Mouse (Mus musculus) bone marrow macrophage, adult 2 months (primary cell): Measurements from ENCODE around the gene Atp5d. TPM values are rescaled to one million over a fixed set of nuclear protein-coding genes. Genes with fewer than 3 reads are reported as not detected.

Experiments used
- H3K27ac ChIP-seq: 2 replicates; pipeline ENCODE4 v1.5.1; 2012; ENCODE audit warnings: low read depth, low read length; ENCODE audit not compliant: insufficient read depth
- H3K4me1 ChIP-seq: 2 replicates; pipeline ENCODE4 v1.6.1; 2012; ENCODE audit warnings: low read length; ENCODE audit not compliant: control insufficient read depth, insufficient read depth
- H3K4me3 ChIP-seq: 2 replicates; pipeline ENCODE4 v1.5.1; 2012; ENCODE audit warnings: mild to moderate bottlenecking, low read length, moderate library complexity; ENCODE audit not compliant: insufficient read depth
- CTCF ChIP-seq: IDR thresholded peaks from 2 replicates; pipeline ENCODE4 v1.5.1; 2012; ENCODE audit warnings: low read depth, mild to moderate bottlenecking, low read length, moderate library complexity
- POLR2A ChIP-seq: IDR thresholded peaks from 2 replicates; pipeline ENCODE4 v1.6.1; 2012; ENCODE audit warnings: mild to moderate bottlenecking, low read depth, low read length, borderline replicate concordance
- polyA plus RNA-seq: library from polyadenylated mRNA; stranded (reverse); fragments of >200 nt; gene quantifications from 2 replicates; pipeline ENCODE4 v1.2.4, GENCODE M21; 2012; ENCODE audit not compliant: missing spikeins, insufficient read depth, insufficient read length

Atp5d gene
- polyA plus RNA-seq, 1 experiment = 198 TPM

DNA sequence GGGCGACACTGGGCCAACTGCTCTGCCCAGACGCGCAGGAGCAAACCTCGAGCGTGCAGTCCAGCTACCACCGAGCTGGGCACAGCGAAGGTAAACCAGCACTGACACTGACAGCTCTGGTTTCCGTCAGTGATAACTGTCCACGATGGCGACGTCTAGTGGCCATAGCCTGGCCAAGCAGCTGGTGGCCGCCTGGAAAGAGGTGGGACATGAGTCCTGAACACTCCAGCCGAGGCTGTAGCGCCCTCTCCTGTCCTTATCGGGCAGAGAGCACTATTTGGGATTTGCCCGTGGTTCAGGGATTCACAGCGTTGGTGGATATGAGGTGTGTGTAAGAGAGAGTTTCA is 26.5 kb downstream of the Atp5d start:
- Histone ChIP-seq H3K27ac (peak overlapping the region; percentile 67), H3K4me1 (peaks cover 50% of the 10 kb centered on the region), H3K4me3 (peak overlapping the region; percentile 65)
- TF ChIP-seq POLR2A (no peak), CTCF (peak; percentile 97)

DNA sequence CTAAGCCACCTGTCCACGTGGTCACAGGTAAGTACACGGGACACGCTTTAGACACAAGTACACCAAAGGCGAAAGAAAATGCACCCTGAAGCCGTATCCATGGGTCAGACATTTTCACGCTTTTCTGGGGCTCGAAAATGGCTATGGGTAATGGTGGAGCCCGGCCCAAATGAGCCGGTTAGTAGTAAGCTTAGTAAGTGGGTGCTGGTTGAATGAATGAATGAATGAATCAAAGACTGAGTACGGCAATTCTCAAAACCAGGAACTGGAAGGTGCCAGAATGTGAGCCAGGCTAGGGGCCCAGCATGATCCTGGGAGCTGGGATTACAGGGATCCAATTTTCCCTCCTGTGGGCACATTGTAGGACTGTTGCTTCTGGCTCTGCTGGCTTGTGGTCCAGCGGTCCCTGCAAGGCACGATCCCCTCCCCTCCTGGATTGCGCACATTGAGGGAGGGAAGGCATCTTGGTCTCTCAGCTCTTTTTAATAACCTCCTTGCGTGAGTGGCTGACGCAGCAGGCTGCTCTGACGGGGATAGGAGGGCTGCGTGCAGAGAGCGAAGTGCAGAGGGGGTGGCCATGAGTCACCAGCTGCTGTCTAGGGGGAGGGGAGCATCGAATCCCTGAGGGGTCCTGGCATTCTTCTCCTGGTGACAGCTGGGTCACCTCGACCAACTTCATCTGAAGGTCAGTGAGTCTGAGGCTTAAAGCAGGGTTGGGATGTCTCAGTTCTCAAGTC is 27.1 kb downstream of the Atp5d start, which contains the start of gene Cirbp:
Gene Cirbp, plus strand, starts transcription at position 594 of the 737 bp plus-strand sequence.
- TF ChIP-seq POLR2A (no peak), CTCF (no peak)
- H3K4me1 ChIP-seq = peaks cover 45% of the 10 kb centered on the region
- H3K27ac ChIP-seq = peak within 1 kb of the TSS; percentile 71
- peak within 1 kb of the TSS; percentile 65 for H3K4me3 ChIP-seq

DNA sequence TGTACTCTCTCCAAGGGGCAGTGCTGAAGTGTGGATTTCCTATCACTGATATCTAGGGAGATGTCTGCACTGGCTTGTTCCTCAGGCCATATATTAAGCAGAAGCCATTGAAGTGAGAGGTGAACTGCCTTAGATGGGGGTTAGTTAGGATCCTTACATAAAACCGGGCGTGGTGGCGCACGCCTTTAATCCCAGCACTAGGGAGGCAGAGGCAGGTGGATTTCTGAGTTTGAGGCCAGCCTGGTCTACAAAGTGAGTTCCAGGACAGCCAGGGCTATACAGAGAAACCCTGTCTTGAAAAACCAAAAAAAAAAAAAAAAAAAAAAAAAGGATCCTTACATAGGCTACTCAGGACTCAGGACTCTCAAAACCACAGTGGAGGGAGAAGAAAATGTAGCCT is 27.7 kb downstream of the Atp5d start:
- peak overlapping the region; percentile 36 for H3K4me3 ChIP-seq
- peaks cover 42% of the 10 kb centered on the region for H3K4me1 ChIP-seq
- H3K27ac ChIP-seq = peak overlapping the region; percentile 41

DNA sequence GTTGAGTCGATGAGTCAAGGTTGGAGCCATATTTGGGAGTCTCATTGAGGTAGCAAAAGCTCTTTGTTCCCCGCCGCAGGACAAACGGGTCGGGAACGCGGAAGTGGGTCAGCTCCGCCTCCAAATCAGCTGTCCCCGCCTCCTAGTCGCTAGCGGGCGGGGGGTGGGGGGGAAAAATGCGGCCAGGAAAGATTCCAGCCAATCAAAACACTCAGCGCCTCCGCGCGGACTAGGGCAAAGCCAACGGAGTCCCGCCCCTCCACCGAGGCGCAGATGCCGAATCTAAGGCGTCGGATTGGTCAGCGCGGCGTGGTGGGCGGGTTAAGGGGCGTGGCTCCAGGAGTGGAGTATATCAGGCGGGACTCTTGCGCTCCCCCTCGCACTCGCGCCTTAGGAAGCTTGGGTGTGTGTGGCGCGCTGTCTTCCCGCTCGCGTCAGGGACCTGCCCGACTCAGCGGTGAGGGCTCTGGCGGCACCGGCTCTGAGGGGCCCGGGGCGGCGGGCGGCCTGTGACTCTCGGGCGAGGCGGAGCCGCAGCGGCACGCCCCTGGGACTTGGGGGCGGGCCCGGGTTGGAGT is 29.1 kb downstream of the Atp5d start:
- H3K4me3 ChIP-seq = peak overlapping the region; percentile 70
- peaks cover 37% of the 10 kb centered on the region for H3K4me1 ChIP-seq
- TF ChIP-seq CTCF (no peak), POLR2A (peak; percentile 86; the same call in 1 of the 2 replicates)
- peak overlapping the region; percentile 71 for H3K27ac ChIP-seq

DNA sequence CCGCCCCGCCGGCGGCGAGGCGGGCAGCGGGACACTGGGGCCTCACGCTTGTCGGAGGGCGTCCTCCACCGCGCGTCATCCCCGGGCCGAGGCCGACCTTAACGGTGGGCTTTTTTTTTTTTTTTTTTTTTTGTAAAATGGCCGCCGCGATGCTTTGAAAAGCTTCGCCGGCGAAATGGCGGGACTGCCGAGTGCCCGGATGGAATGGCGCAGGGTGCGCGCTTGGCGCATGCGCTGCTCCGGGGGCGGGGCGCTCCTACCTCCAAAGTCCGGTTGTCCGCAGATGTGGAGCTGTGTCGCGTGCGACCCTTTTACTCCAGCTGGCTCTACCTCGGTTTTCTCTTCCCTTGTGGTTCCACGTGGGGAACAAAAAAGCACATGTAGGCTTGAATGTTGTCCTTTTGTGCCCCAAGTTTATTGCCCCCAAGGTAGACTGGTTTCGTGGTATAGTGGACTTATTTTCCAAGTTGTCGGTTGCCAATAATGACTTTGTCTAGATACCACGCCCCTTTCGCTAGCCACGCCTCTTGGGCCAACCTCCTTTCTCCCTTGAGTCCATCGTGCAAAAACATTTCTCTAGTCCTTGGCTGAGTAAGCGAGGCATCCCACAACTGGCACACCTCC is 29.7 kb downstream of the Atp5d start:
- Histone ChIP-seq H3K27ac (peak overlapping the region; percentile 71), H3K4me3 (peak overlapping the region; percentile 70), H3K4me1 (peaks cover 31% of the 10 kb centered on the region)
- TF ChIP-seq CTCF (no peak), POLR2A (no peak)

DNA sequence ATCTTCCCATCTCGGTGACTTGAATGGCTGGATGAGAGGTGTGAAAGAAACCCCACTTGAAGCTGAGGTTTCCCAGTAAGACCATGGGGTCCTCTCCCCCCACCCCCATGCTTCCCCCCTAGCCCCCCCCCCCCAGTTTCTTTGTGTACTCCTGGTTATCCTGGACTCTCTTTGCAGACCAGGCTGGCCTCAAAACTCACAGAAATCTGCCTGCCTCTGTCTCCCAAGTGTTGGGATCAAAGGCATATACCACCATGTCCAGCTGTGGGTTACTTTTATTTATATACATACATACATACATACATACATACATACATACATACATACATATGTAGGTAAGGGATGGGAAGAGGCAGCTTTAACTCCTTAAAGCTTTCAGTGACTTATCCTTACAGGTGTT is 30.6 kb downstream of the Atp5d start:
- H3K4me3 ChIP-seq = peak overlapping the region; percentile 70
- TF ChIP-seq POLR2A = no peak
- TF ChIP-seq CTCF = no peak
- H3K27ac ChIP-seq = 0 out of 2 replicates have a peak overlapping the region, but pooled peaks have one; percentile 50
- H3K4me1 ChIP-seq = peaks cover 28% of the 10 kb centered on the region

DNA sequence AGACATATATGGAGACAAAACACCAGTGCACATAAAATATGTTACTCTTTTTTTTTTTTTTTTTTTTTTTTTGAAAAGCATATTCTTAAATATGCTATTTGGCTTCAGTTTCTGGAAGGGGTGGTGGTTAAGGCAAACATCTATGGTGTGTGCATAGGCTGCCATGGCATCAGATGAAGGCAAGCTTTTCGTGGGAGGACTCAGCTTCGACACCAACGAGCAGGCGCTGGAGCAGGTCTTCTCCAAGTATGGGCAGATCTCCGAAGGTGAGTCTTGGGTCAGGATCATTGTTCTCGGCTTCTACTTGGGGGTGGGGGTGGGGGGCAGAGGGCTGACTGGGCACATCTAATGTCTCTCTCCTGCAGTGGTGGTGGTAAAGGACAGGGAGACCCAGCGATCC is 31.2 kb downstream of the Atp5d start:
- Histone ChIP-seq H3K4me1 (peaks cover 30% of the 10 kb centered on the region), H3K27ac (no peak overlapping the region), H3K4me3 (no peak overlapping the region)
- TF ChIP-seq CTCF = no peak
- no peak for TF ChIP-seq POLR2A

DNA sequence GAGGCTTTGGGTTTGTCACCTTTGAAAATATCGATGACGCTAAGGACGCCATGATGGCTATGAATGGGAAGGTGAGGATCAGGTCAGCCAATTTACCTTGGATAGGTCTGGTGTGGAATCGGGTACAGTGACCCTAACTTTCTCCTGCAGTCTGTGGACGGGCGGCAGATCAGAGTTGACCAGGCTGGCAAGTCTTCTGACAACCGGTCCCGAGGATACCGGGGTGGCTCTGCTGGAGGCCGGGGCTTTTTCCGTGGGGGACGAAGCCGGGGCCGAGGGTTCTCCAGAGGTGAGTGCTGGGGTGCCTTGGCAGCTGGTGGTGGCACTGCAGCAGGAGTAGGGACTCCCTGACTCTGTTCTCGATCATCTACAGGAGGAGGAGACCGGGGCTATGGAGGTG is 31.6 kb downstream of the Atp5d start:
- Histone ChIP-seq H3K4me1 (peaks cover 30% of the 10 kb centered on the region), H3K27ac (no peak overlapping the region), H3K4me3 (no peak overlapping the region)
- TF ChIP-seq POLR2A (no peak), CTCF (no peak)

DNA sequence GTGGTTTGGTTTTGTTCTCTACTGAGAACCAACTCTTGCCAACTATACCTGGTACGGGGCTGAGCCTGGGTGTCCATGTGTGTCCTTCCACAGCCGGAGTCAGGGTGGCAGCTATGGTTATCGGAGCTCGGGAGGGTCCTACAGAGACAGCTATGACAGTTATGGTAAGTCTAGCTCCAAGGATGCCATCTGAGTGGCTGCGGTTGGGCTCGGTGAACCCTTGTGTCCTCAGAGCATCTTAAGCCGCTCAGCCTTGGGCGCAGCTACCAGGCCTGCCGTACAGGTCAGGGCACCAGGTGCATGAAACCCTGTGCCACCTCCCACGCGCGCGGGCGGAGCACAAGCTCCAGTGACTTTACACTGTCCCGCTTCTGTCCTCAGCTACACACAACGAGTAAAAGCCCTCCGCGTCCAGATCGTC is 32.2 kb downstream of the Atp5d start:
- Histone ChIP-seq H3K27ac (no peak overlapping the region), H3K4me3 (no peak overlapping the region), H3K4me1 (peaks cover 27% of the 10 kb centered on the region)
- TF ChIP-seq CTCF (no peak), POLR2A (no peak)

DNA sequence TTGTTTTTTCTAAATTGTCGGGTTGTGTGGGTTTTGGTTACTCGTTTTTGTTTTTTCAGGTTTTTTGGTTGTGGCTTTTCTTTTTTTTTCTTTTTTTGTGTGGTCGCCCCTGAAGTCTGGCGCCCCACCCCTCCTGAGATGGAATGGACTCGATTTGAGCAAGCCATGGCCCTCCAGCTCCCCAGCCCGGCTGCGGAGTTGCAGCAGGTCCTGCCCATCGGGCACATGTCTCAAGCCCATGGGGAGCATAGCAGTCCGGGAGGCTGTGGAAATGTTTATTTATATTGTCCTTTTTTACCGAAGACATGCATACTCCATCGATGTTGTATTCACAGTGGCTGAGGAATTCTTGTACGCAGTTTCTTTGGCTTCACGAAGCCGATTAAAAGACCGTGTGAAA is 32.8 kb downstream of the Atp5d start:
- TF ChIP-seq CTCF (no peak), POLR2A (no peak)
- H3K4me1 ChIP-seq = peaks cover 27% of the 10 kb centered on the region
- no peak overlapping the region for H3K4me3 ChIP-seq
- no peak overlapping the region for H3K27ac ChIP-seq
